Mouse (Mus musculus) embryonic facial prominence, embryonic 13.5 days (tissue): ENCODE data around the gene Mast3. TPM values are rescaled to one million over a fixed set of nuclear protein-coding genes. Genes with fewer than 3 reads are reported as not detected.

ENCODE experiments used
- ATAC-seq: fragments of 200-750 bp; cut with Nextera tagmentation; 2 replicates; pipeline ENCODE4 v1.8.0; 2017; ENCODE audit warnings: low read depth; ENCODE audit not compliant: insufficient number of reproducible peaks, insufficient read depth, low FRiP score, low TSS enrichment
- H3K27ac ChIP-seq: fragments of 300-500 bp; sonication (generic); 2 replicates; pipeline ENCODE4 v1.5.1; 2015; ENCODE audit warnings: moderate library complexity, mild to moderate bottlenecking, inconsistent platforms
- H3K27me3 ChIP-seq: fragments of 300-500 bp; sonication (generic); 2 replicates; pipeline ENCODE4 v1.6.1; 2015; ENCODE audit warnings: mild to moderate bottlenecking, inconsistent platforms
- H3K36me3 ChIP-seq: fragments of 300-500 bp; sonication (generic); 2 replicates; pipeline ENCODE4 v1.6.1; 2015; ENCODE audit warnings: mild to moderate bottlenecking, inconsistent platforms
- H3K4me1 ChIP-seq: fragments of 300-500 bp; sonication (generic); 2 replicates; pipeline ENCODE4 v1.6.1; 2015; ENCODE audit warnings: inconsistent platforms
- H3K4me2 ChIP-seq: fragments of 300-500 bp; sonication (generic); 2 replicates; pipeline ENCODE4 v1.6.1; 2015; ENCODE audit warnings: moderate library complexity, mild to moderate bottlenecking, inconsistent platforms
- H3K4me3 ChIP-seq: fragments of 300-500 bp; sonication (generic); 2 replicates; pipeline ENCODE4 v1.5.1; 2015; ENCODE audit warnings: mild to moderate bottlenecking, inconsistent platforms
- H3K9ac ChIP-seq: fragments of 300-500 bp; sonication (generic); 2 replicates; pipeline ENCODE4 v1.6.1; 2015; ENCODE audit warnings: mild to moderate bottlenecking, inconsistent platforms
- H3K9me3 ChIP-seq: fragments of 300-500 bp; sonication (generic); 2 replicates; pipeline ENCODE4 v1.6.1; 2016; ENCODE audit warnings: inconsistent platforms
- WGBS: fragments of 180-500 bp; shearing (Covaris S2); methylation state at CpG from one replicate; pipeline ENCODE4 v1.1.7; 2015; ENCODE audit warnings: mixed read lengths; 5-methylcytosine and 5-hydroxymethylcytosine counted together
- polyA plus RNA-seq: library from polyadenylated mRNA; unstranded; fragments of >200 nt; fragmentation: Nextera tagmentation; extraction: Ambion mirVana; gene quantifications from 2 replicates; pipeline ENCODE4 v1.2.1, GENCODE M21; 2015

The Mast3 gene
- polyA plus RNA-seq, 1 experiment from 2014 or later: 12.5 TPM

- peak overlapping the region; percentile 72 for H3K9ac ChIP-seq
- ATAC-seq: no peak
- H3K4me2 ChIP-seq: peak overlapping the region; percentile 92
- no peaks in the 10 kb centered on the region for H3K27me3 ChIP-seq
- peaks cover 25% of the 10 kb centered on the region for H3K4me1 ChIP-seq
- no peaks in the 10 kb centered on the region for H3K9me3 ChIP-seq
- WGBS: 2% methylated on average over 34 of the region's 34 CpGs
- peak overlapping the region; percentile 48 for H3K4me3 ChIP-seq
- H3K27ac ChIP-seq: 0 out of 2 replicates have a peak overlapping the region, but pooled peaks have one; percentile 2
- H3K36me3 ChIP-seq: peaks cover 44% of the 10 kb centered on the region
Observed at GRCm38 (mm10) chr8:70765838-70766570, 38.9 kb downstream of the Mast3 start.

- 74% methylated on average over 9 of the region's 9 CpGs for WGBS
- H3K4me1 ChIP-seq: peaks cover 25% of the 10 kb centered on the region
- no peak overlapping the region for H3K27ac ChIP-seq
- peaks cover 37% of the 10 kb centered on the region for H3K36me3 ChIP-seq
- peak overlapping the region; percentile 48 for H3K4me3 ChIP-seq
- no peak for ATAC-seq
- peak overlapping the region; percentile 92 for H3K4me2 ChIP-seq
- H3K9me3 ChIP-seq: no peaks in the 10 kb centered on the region
- peak overlapping the region; percentile 72; the same call in 1 of the 2 replicates for H3K9ac ChIP-seq
- no peaks in the 10 kb centered on the region for H3K27me3 ChIP-seq
Observed at GRCm38 (mm10) chr8:70765329-70765728, 39.5 kb downstream of the Mast3 start.

GRCm38 (mm10) chr8:70764676-70765075 lies 40.2 kb downstream of the Mast3 start:
- WGBS: 92% methylated on average over 13 of the region's 13 CpGs

GRCm38 (mm10) chr8:70764026-70764425 lies 40.8 kb downstream of the Mast3 start:
- H3K27me3 ChIP-seq: no peaks in the 10 kb centered on the region
- WGBS: 84% methylated on average over 8 of the region's 8 CpGs
- no peak overlapping the region for H3K4me2 ChIP-seq
- ATAC-seq: no peak
- H3K4me1 ChIP-seq: peaks cover 34% of the 10 kb centered on the region
- no peak overlapping the region for H3K27ac ChIP-seq
- no peaks in the 10 kb centered on the region for H3K9me3 ChIP-seq
- H3K9ac ChIP-seq: no peak overlapping the region
- H3K4me3 ChIP-seq: no peak overlapping the region
- peaks cover 25% of the 10 kb centered on the region for H3K36me3 ChIP-seq

More at GRCm38 (mm10) chr8:70764676-70765075, 40.2 kb downstream of the Mast3 start:
- Histone ChIP-seq H3K36me3 (peaks cover 30% of the 10 kb centered on the region), H3K4me2 (no peak overlapping the region), H3K4me1 (peaks cover 30% of the 10 kb centered on the region), H3K27ac (no peak overlapping the region), H3K4me3 (no peak overlapping the region), H3K27me3 (no peaks in the 10 kb centered on the region), H3K9me3 (no peaks in the 10 kb centered on the region), H3K9ac (no peak overlapping the region)
- ATAC-seq: no peak

GRCm38 (mm10) chr8:70763354-70763753 lies 41.5 kb downstream of the Mast3 start:
- Histone ChIP-seq H3K4me1 (peaks cover 40% of the 10 kb centered on the region), H3K9ac (no peak overlapping the region), H3K27me3 (no peaks in the 10 kb centered on the region), H3K4me3 (no peak overlapping the region), H3K36me3 (peaks cover 22% of the 10 kb centered on the region), H3K27ac (no peak overlapping the region), H3K4me2 (no peak overlapping the region), H3K9me3 (no peaks in the 10 kb centered on the region)
- WGBS: 5% methylated on average over 3 of the region's 3 CpGs
- ATAC-seq: no peak

- Histone ChIP-seq H3K9ac (no peak overlapping the region), H3K36me3 (peaks cover 23% of the 10 kb centered on the region), H3K27me3 (no peaks in the 10 kb centered on the region), H3K4me3 (no peak overlapping the region), H3K9me3 (no peaks in the 10 kb centered on the region), H3K4me2 (no peak overlapping the region), H3K4me1 (peaks cover 39% of the 10 kb centered on the region), H3K27ac (no peak overlapping the region)
- WGBS: 89% methylated on average over 1 of the region's 1 CpGs
- no peak for ATAC-seq
Observed at GRCm38 (mm10) chr8:70762118-70762517, 42.7 kb downstream of the Mast3 start.

GRCm38 (mm10) chr8:70760775-70761406 lies 44.0 kb downstream of the Mast3 start, which contains the start of gene Mpv17l2:
Mpv17l2 (minus strand) TSS chr8:70760946.
- H3K36me3 ChIP-seq: peaks cover 35% of the 10 kb centered on the region
- ATAC-seq: peak; percentile 94
- H3K9me3 ChIP-seq: no peaks in the 10 kb centered on the region
- H3K4me3 ChIP-seq: peak within 1 kb of the TSS; percentile 68
- H3K27ac ChIP-seq: peak within 1 kb of the TSS; percentile 68
- no peaks in the 10 kb centered on the region for H3K27me3 ChIP-seq
- H3K4me2 ChIP-seq: peak within 1 kb of the TSS; percentile 99
- H3K4me1 ChIP-seq: peaks cover 30% of the 10 kb centered on the region
- WGBS: under 1% methylated on average over 55 of the region's 55 CpGs
- peak within 1 kb of the TSS; percentile 85 for H3K9ac ChIP-seq

- peak overlapping the region; percentile 85 for H3K9ac ChIP-seq
- peak overlapping the region; percentile 68; the same call in 1 of the 2 replicates for H3K27ac ChIP-seq
- ATAC-seq: peak; percentile 0; the same call in 1 of the 2 replicates
- H3K4me2 ChIP-seq: peak overlapping the region; percentile 99
- peaks cover 30% of the 10 kb centered on the region for H3K4me1 ChIP-seq
- under 1% methylated on average over 22 of the region's 22 CpGs for WGBS
- peak overlapping the region; percentile 68 for H3K4me3 ChIP-seq
- H3K36me3 ChIP-seq: peaks cover 36% of the 10 kb centered on the region
- no peaks in the 10 kb centered on the region for H3K27me3 ChIP-seq
- no peaks in the 10 kb centered on the region for H3K9me3 ChIP-seq
Observed at GRCm38 (mm10) chr8:70760350-70760749, 44.5 kb downstream of the Mast3 start.

GRCm38 (mm10) chr8:70758616-70759561 lies 46.0 kb downstream of the Mast3 start:
- WGBS: 72% methylated on average over 19 of the region's 19 CpGs
- Histone ChIP-seq H3K36me3 (peaks cover 35% of the 10 kb centered on the region), H3K27me3 (no peaks in the 10 kb centered on the region), H3K27ac (no peak overlapping the region), H3K4me2 (peak overlapping the region; percentile 99; the same call in 1 of the 2 replicates), H3K9ac (0 out of 2 replicates have a peak overlapping the region, but pooled peaks have one; percentile 27), H3K4me1 (peaks cover 33% of the 10 kb centered on the region), H3K4me3 (no peak overlapping the region), H3K9me3 (no peaks in the 10 kb centered on the region)
- ATAC-seq: no peak

GRCm38 (mm10) chr8:70758308-70758615 lies 46.6 kb downstream of the Mast3 start:
- no peak for ATAC-seq
- Histone ChIP-seq H3K9ac (no peak overlapping the region), H3K27ac (no peak overlapping the region), H3K4me1 (peaks cover 37% of the 10 kb centered on the region), H3K4me3 (no peak overlapping the region), H3K36me3 (peaks cover 30% of the 10 kb centered on the region), H3K9me3 (no peaks in the 10 kb centered on the region), H3K27me3 (no peaks in the 10 kb centered on the region), H3K4me2 (no peak overlapping the region)
- 77% methylated on average over 7 of the region's 7 CpGs for WGBS
